Mouse (Mus musculus) ES-E14 (cell line): ENCODE results near the gene Ncoa7. TPM values are rescaled to one million over a fixed set of nuclear protein-coding genes. Genes with fewer than 3 reads are reported as not detected.

Experiments
- DNase-seq: peaks from one replicate; pipeline ENCODE4 v3.0.0-alpha.2; 2013; ENCODE audit warnings: low read depth, low spot score
- H3K27ac ChIP-seq: 2 replicates; pipeline ENCODE4 v1.5.1; 2012; ENCODE audit warnings: low read depth, mild to moderate bottlenecking, low read length, moderate library complexity, mixed read lengths; ENCODE audit not compliant: poor library complexity, insufficient read depth, severe bottlenecking
- H3K36me3 ChIP-seq: 2 replicates; pipeline ENCODE4 v1.6.1; 2012; ENCODE audit warnings: mild to moderate bottlenecking, low read length, moderate library complexity, mixed read lengths; ENCODE audit not compliant: control insufficient read depth, poor library complexity, insufficient read depth, severe bottlenecking
- H3K4me1 ChIP-seq, 2 experiments: fragments of 150-350 bp in 1 of 2; sonication (generic) in 1 of 2; 2 replicates each; pipeline ENCODE4 v1.6.1; 2012; ENCODE audit warnings: low read length in 2 of 2, mild to moderate bottlenecking in 1 of 2, mixed read lengths in 1 of 2; ENCODE audit not compliant: control insufficient read depth in 2 of 2, insufficient read depth in 2 of 2, poor library complexity in 1 of 2
- H3K4me3 ChIP-seq, 2 experiments: fragments of 150-350 bp in 1 of 2; sonication (generic) in 1 of 2; 2 replicates each; pipeline ENCODE4 v1.5.1; 2012; ENCODE audit warnings: low read length in 2 of 2, low read depth in 1 of 2, mild to moderate bottlenecking in 1 of 2, mixed read lengths in 1 of 2; ENCODE audit not compliant: insufficient read depth in 1 of 2, poor library complexity in 1 of 2, severe bottlenecking in 1 of 2
- H3K9ac ChIP-seq: 2 replicates; pipeline ENCODE4 v1.6.1; 2012; ENCODE audit warnings: low read depth, mild to moderate bottlenecking, low read length, mixed read lengths; ENCODE audit not compliant: poor library complexity, insufficient read depth, severe bottlenecking
- H3K9me3 ChIP-seq: fragments of 150-350 bp; sonication (generic); 2 replicates; pipeline ENCODE4 v1.6.1; 2012; ENCODE audit warnings: low read depth, mild to moderate bottlenecking, low read length; ENCODE audit not compliant: control insufficient read depth, insufficient read depth
- CHD2 ChIP-seq: IDR thresholded peaks from 2 replicates; pipeline ENCODE4 v1.6.1; 2014; ENCODE audit warnings: mild to moderate bottlenecking, low read depth, low read length, inconsistent platforms
- HCFC1 ChIP-seq: IDR thresholded peaks from 2 replicates; pipeline ENCODE4 v1.6.1; 2012; ENCODE audit warnings: low read length, inconsistent platforms, borderline replicate concordance; ENCODE audit not compliant: insufficient read depth
- MAFK ChIP-seq: IDR thresholded peaks from 2 replicates; pipeline ENCODE4 v1.6.1; 2014; ENCODE audit warnings: mild to moderate bottlenecking, low read depth, low read length, inconsistent platforms; ENCODE audit not compliant: insufficient read depth
- ZC3H11A ChIP-seq: IDR thresholded peaks from 2 replicates; pipeline ENCODE4 v1.6.1; 2012; ENCODE audit warnings: low read depth, mild to moderate bottlenecking, inconsistent platforms, low read length, borderline replicate concordance
- ZNF384 ChIP-seq: IDR thresholded peaks from 2 replicates; pipeline ENCODE4 v1.6.1; 2012; ENCODE audit warnings: low read depth, low read length, inconsistent platforms
- in situ Hi-C, 2 experiments: fragments of 600-800 bp; cut with MboI; formaldehyde crosslinking; loops; one replicate each; pipeline ENCODE4 v1.15.1; 2025; ENCODE audit warnings: low sequenced_read_pairs in 2 of 2, inconsistent platforms in 1 of 2; ENCODE audit not compliant: unreplicated experiment in 2 of 2
- total RNA-seq: library from RNA; depleted of rRNA; stranded (reverse); fragments of 300-350 nt; gene quantifications from 2 replicates; pipeline ENCODE4 v1.2.3, GENCODE M21; 2012

The Ncoa7 gene
- total RNA-seq, 1 experiment: 8.7 TPM

DNA sequence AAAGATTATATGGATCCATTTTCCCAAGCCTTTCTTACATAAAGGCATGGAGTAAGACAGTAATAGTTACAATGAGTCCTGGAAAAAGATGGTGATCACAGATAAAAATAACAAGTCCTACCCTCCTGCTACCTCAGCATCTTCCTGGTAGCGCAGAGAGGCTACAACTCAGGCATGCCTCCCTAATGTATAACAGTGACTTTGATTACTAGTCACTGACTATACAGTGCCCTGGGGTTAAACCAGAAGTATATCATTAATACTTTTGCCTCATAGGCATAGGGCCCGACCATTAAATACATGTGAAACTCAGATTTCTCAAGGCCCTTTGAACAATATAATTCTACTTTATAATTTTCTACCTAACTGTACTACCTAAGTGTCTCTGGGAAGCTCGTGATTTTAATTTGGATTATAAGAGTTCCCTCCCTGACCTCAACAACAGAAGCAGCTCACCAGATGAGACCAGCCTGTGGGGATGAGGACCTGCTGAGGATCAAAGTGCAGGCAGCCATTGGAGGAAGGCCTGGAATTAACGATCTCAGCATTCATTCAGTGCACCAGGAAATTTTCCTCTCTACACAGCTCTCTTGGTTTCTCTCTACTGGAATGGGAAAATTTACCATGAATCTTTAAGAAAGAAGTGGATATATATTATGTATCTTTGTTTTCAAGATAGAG, 40.7 kb downstream of the Ncoa7 start:
- Histone ChIP-seq H3K36me3 (no peaks in the 10 kb centered on the region), H3K9me3 (no peaks in the 10 kb centered on the region), H3K9ac (no peak overlapping the region), H3K4me1 (peaks cover 0 to 3% of the 10 kb centered on the region in 2 experiments; a peak in 1 of 4 replicates), H3K4me3 (no peak overlapping the region), H3K27ac (no peak overlapping the region)
- DNase-seq: no peak
- in situ Hi-C loops: no loop called here
- no peak for TF ChIP-seq MAFK
- no peak for TF ChIP-seq ZC3H11A
- TF ChIP-seq ZNF384: no peak
- no peak for TF ChIP-seq CHD2
- TF ChIP-seq HCFC1: no peak

- Histone ChIP-seq H3K4me1 (peaks cover 0 to 3% of the 10 kb centered on the region in 2 experiments; a peak in 1 of 4 replicates), H3K27ac (no peak overlapping the region), H3K9me3 (no peaks in the 10 kb centered on the region), H3K9ac (no peak overlapping the region), H3K36me3 (no peaks in the 10 kb centered on the region), H3K4me3 (no peak overlapping the region)
- in situ Hi-C loops: no loop called here
- DNase-seq: no peak
- TF ChIP-seq MAFK: no peak
- TF ChIP-seq CHD2: no peak
- TF ChIP-seq HCFC1: no peak
- no peak for TF ChIP-seq ZNF384
- no peak for TF ChIP-seq ZC3H11A
Measured at GRCm38 (mm10) chr10:30759360-30760147, 43.6 kb downstream of the Ncoa7 start.

DNA sequence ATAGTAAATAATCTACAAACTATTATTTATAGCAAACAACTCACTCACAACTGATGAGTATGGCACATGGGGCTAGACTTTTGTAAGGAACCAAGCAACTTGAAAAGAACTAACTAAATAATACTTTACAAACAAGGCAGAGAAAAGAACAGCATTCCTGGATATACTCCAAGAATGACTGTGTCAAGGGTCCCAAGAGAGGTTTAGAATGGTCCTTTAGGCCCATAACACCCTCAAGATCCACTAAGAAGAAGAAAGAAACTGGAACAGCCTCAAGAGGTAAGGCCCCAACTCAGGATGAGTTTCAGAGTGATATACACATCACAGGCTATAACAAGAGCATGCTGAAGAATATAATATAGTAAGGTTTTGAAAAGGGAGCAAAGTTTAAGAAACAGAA, 47.1 kb downstream of the Ncoa7 start:
- Histone ChIP-seq H3K36me3 (no peaks in the 10 kb centered on the region), H3K4me1 (no peaks in the 10 kb centered on the region), H3K9me3 (no peaks in the 10 kb centered on the region), H3K27ac (no peak overlapping the region), H3K4me3 (no peak overlapping the region), H3K9ac (no peak overlapping the region)
- in situ Hi-C loops: no loop called here
- DNase-seq: no peak
- TF ChIP-seq HCFC1 (no peak), MAFK (no peak)

GRCm38 (mm10) chr10:30754825-30755457, 48.2 kb downstream of the Ncoa7 start:
- H3K9ac ChIP-seq: no peak overlapping the region
- no peak for DNase-seq
- H3K4me1 ChIP-seq: no peaks in the 10 kb centered on the region
- no peaks in the 10 kb centered on the region for H3K36me3 ChIP-seq
- H3K4me3 ChIP-seq: no peak overlapping the region
- no peaks in the 10 kb centered on the region for H3K9me3 ChIP-seq
- TF ChIP-seq MAFK (no peak), CHD2 (no peak), ZNF384 (no peak), ZC3H11A (no peak), HCFC1 (no peak)
- no peak overlapping the region for H3K27ac ChIP-seq
- in situ Hi-C loops: no loop called here
